12 mouse cellular contexts compared by ENCODE assay signal in the genomic region with DNA sequence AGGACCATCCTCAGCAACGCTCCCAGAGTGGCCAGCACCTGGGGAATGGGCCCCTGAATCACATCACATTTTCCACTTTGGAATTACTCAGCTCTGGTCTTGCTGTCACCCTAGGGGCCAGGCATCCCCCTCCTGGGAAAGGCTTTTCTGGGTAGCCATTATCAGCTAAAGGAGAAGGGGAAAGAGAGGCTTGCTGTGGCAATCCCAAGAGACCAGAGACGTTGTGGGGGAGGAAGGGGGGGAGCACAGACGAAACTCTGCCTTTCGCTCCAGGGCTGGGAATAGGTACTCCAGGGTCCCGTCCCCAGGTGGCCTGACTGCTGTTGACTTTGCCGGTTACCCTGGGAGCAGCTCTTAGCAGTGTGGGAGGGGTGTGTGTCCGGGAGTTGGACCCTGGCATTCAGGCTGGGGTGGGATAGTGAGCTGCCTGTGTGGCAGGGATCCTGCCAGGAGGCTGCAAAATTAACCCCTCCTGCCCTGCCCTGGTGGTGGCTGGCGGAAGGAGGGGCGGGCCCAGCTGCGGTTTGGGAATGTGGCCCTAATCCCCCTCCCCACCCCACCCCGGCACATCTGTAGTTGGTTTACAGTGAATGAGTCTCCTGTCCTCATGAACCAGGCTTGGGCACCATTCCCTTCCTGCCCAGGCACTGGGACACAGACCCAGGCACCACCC. TPM values are rescaled to one million over a fixed set of nuclear protein-coding genes. Genes with fewer than 3 reads are reported as not detected.
DNase-seq lines count a peak whose midpoint lies in the region; ATAC-seq and TF ChIP-seq lines count a peak whose summit lies in the region.
"Had no signal": no experiment of that assay in that cellular context is flagged by ENCODE, and none has a peak within 500 bp of the region (broad histone marks: within the 10 kb centered on the region; RNA-seq: fewer than 3 reads in every experiment).

No protein-coding gene starts in this region.

- TF ChIP-seq EP300 in ES-Bruce4 (IDR thresholded peaks at IDR 0.05; ENCODE audit: insufficient read depth, low read depth, low read length), result no peak

- 8% methylated on average over 11 of the region's 11 CpGs for WGBS in forebrain, embryonic 11.5 days
- 21% methylated on average over 11 of the region's 11 CpGs for WGBS in forebrain, postnatal 0 days
- 28% methylated on average over 11 of the region's 11 CpGs for WGBS in kidney, embryonic 14.5 days
- WGBS in limb, embryonic 11.5 days, result 3% methylated on average over 11 of the region's 11 CpGs

- peaks cover 27% of the 10 kb centered on the region for H3K27me3 ChIP-seq in forebrain, embryonic 11.5 days (ENCODE audit: control insufficient read depth, insufficient read depth, low read length)
- peaks cover 4% of the 10 kb centered on the region; the same call in 1 of the 2 replicates for H3K27me3 ChIP-seq in forebrain, postnatal 0 days (ENCODE audit: insufficient read depth, low read length)
- H3K27me3 ChIP-seq in kidney, embryonic 14.5 days (ENCODE audit: control insufficient read depth, insufficient read depth, low read length), result peaks cover 6% of the 10 kb centered on the region; the same call in 1 of the 2 replicates
- H3K27me3 ChIP-seq in ES-Bruce4 (ENCODE audit: control insufficient read depth, insufficient read depth, low read length, poor library complexity, severe bottlenecking), result no peaks in the 10 kb centered on the region
- no peaks in the 10 kb centered on the region for H3K27me3 ChIP-seq in limb, embryonic 11.5 days (ENCODE audit: control insufficient read depth, insufficient read depth, low read length)

- TF ChIP-seq CTCF in forebrain, postnatal 0 days (IDR thresholded peaks at IDR 0.05; ENCODE audit: low read depth), result no peak
- no peak for TF ChIP-seq CTCF in ES-Bruce4 (IDR thresholded peaks at IDR 0.05; ENCODE audit: low read depth, low read length)

- no peak for TF ChIP-seq POLR2A in ES-Bruce4 (IDR thresholded peaks at IDR 0.05; ENCODE audit: insufficient read depth, low read length)

- H3K9me3 ChIP-seq in forebrain, embryonic 11.5 days (ENCODE audit: control insufficient read depth, low read length), result no peaks in the 10 kb centered on the region
- H3K9me3 ChIP-seq in forebrain, postnatal 0 days (ENCODE audit: low read length), result no peaks in the 10 kb centered on the region
- H3K9me3 ChIP-seq in kidney, embryonic 14.5 days (ENCODE audit: control insufficient read depth, low read length), result no peaks in the 10 kb centered on the region
- H3K9me3 ChIP-seq in ES-Bruce4 (replicated peaks; ENCODE audit: control insufficient read depth, insufficient read depth, low read length, poor library complexity, severe bottlenecking), result no peaks in the 10 kb centered on the region
- H3K9me3 ChIP-seq in limb, embryonic 11.5 days (ENCODE audit: control insufficient read depth, low read length), result no peaks in the 10 kb centered on the region

- no peak for ATAC-seq in forebrain, embryonic 11.5 days (replicated peaks; ENCODE audit: low FRiP score)
- ATAC-seq in forebrain, postnatal 0 days, result no peak
- no peak for ATAC-seq in kidney, embryonic 14.5 days (ENCODE audit: low FRiP score, low TSS enrichment)
- ATAC-seq in limb, embryonic 11.5 days (ENCODE audit: insufficient number of reproducible peaks, low FRiP score, low TSS enrichment, low read depth), result peak; percentile 40

- H3K36me3 ChIP-seq in forebrain, embryonic 11.5 days (ENCODE audit: control insufficient read depth, insufficient read depth, low read length), result no peaks in the 10 kb centered on the region
- no peaks in the 10 kb centered on the region for H3K36me3 ChIP-seq in forebrain, postnatal 0 days (ENCODE audit: insufficient read depth)
- H3K36me3 ChIP-seq in kidney, embryonic 14.5 days (ENCODE audit: control insufficient read depth, insufficient read depth, low read length), result no peaks in the 10 kb centered on the region
- H3K36me3 ChIP-seq in ES-Bruce4 (ENCODE audit: control insufficient read depth, insufficient read depth, low read length, poor library complexity, severe bottlenecking), result no peaks in the 10 kb centered on the region
- H3K36me3 ChIP-seq in limb, embryonic 11.5 days (ENCODE audit: control insufficient read depth, insufficient read depth, low read length), result no peaks in the 10 kb centered on the region

- no peak overlapping the region for H3K27ac ChIP-seq in forebrain, embryonic 11.5 days (ENCODE audit: low read depth, low read length)
- H3K27ac ChIP-seq in forebrain, postnatal 0 days (ENCODE audit: low read depth, low read length), result no peak overlapping the region
- peak overlapping the region; percentile 49; the same call in 1 of the 2 replicates for H3K27ac ChIP-seq in kidney, embryonic 14.5 days (ENCODE audit: low read depth, low read length)
- peak overlapping the region; percentile 60 for H3K27ac ChIP-seq in ES-Bruce4 (ENCODE audit: insufficient read depth, low read length)
- H3K27ac ChIP-seq in limb, embryonic 11.5 days (replicated peaks; ENCODE audit: low read depth, low read length), result peak overlapping the region; percentile 93

- H3K4me1 ChIP-seq in forebrain, embryonic 11.5 days (replicated peaks; ENCODE audit: control insufficient read depth, insufficient read depth, low read length), result peaks cover 16% of the 10 kb centered on the region
- peaks cover 10% of the 10 kb centered on the region; the same call in 1 of the 2 replicates for H3K4me1 ChIP-seq in forebrain, postnatal 0 days (ENCODE audit: insufficient read depth)
- H3K4me1 ChIP-seq in kidney, embryonic 14.5 days (ENCODE audit: control insufficient read depth, insufficient read depth, low read length), result peaks cover 31% of the 10 kb centered on the region
- H3K4me1 ChIP-seq in ES-Bruce4 (ENCODE audit: control insufficient read depth, insufficient read depth, low read length), result peaks cover 6% of the 10 kb centered on the region
- peaks cover 48% of the 10 kb centered on the region for H3K4me1 ChIP-seq in limb, embryonic 11.5 days (ENCODE audit: control insufficient read depth, insufficient read depth, low read length)

- no peak overlapping the region for H3K9ac ChIP-seq in forebrain, embryonic 11.5 days (ENCODE audit: low read length)
- no peak overlapping the region for H3K9ac ChIP-seq in forebrain, postnatal 0 days
- peak overlapping the region; percentile 18; the same call in 1 of the 2 replicates for H3K9ac ChIP-seq in kidney, embryonic 14.5 days (ENCODE audit: low read depth, low read length)
- peak overlapping the region; percentile 38; the same call in 1 of the 2 replicates for H3K9ac ChIP-seq in ES-Bruce4 (ENCODE audit: low read depth, poor library complexity, severe bottlenecking)
- peak overlapping the region; percentile 55; the same call in 1 of the 2 replicates for H3K9ac ChIP-seq in limb, embryonic 11.5 days (ENCODE audit: low read length)

- no peak overlapping the region for H3K4me3 ChIP-seq in forebrain, embryonic 11.5 days (ENCODE audit: low read depth, low read length)
- no peak overlapping the region for H3K4me3 ChIP-seq in forebrain, postnatal 0 days (ENCODE audit: low read depth, low read length)
- H3K4me3 ChIP-seq in kidney, embryonic 14.5 days (ENCODE audit: low read length), result no peak overlapping the region
- peak overlapping the region; percentile 20 for H3K4me3 ChIP-seq in ES-Bruce4 (ENCODE audit: low read depth, low read length)
- H3K4me3 ChIP-seq in limb, embryonic 11.5 days (ENCODE audit: low read depth, low read length), result peak overlapping the region; percentile 14

- no peak for DNase-seq in forebrain, embryonic 11.5 days (ENCODE audit: low spot score)
- DNase-seq in forebrain, postnatal 0 days, result no peak
- no peak for DNase-seq in kidney, adult 8-10 months
- DNase-seq in limb, embryonic 11.5 days (ENCODE audit: low spot score), result peak; percentile 79
- DNase-seq in frontal cortex, adult 2 months (ENCODE audit: extremely low spot score in 1 of 2, low spot score in 1 of 2), result no peak
- DNase-seq in ovary, postnatal 10 days (ENCODE audit: low spot score), result no peak
- DNase-seq: adrenal gland, adult 8-10 months; layer of hippocampus, postnatal 36 days had no signal

- H3K4me2 ChIP-seq in forebrain, embryonic 11.5 days (ENCODE audit: low read depth, low read length, severe bottlenecking), result peak overlapping the region; percentile 5
- H3K4me2 ChIP-seq in forebrain, postnatal 0 days (ENCODE audit: low read depth), result no peak overlapping the region
- H3K4me2 ChIP-seq in kidney, embryonic 14.5 days (replicated peaks; ENCODE audit: low read depth, low read length), result peak overlapping the region; percentile 96
- H3K4me2 ChIP-seq in limb, embryonic 11.5 days (ENCODE audit: low read depth, severe bottlenecking), result peak overlapping the region; percentile 82

RNA-seq across cellular contexts. Expression of a gene that starts 1.4 kb away (rescaled TPM):
- 19.3 and 19.7 TPM in 2 replicates for polyA plus RNA-seq in forebrain, embryonic 11.5 days (2014; fragmentation: Nextera tagmentation; extraction: Ambion mirVana)
- total RNA-seq in forebrain, postnatal 0 days (2014; rRNA removed), result 6.5 and 12.3 TPM in 2 replicates
- polyA plus RNA-seq in forebrain, postnatal 0 days (2015; fragmentation: Nextera tagmentation; extraction: Ambion mirVana), result 4.5 and 4.6 TPM in 2 replicates
- 17.9 and 23.9 TPM in 2 replicates for polyA plus RNA-seq in kidney, embryonic 14.5 days (2014; fragmentation: Nextera tagmentation; extraction: Ambion mirVana)
- polyA plus RNA-seq in ES-Bruce4 (2011; ENCODE audit: insufficient read depth, insufficient read length, low read depth, missing spikeins), result 38.6 and 42.7 TPM in 2 replicates
- 118 and 119 TPM in 2 replicates for polyA plus RNA-seq in limb, embryonic 11.5 days (2014; fragmentation: Nextera tagmentation; extraction: Ambion mirVana)
- 10.5 and 11.2 TPM in 2 replicates for polyA plus RNA-seq in frontal cortex, adult 2 months (2012; rRNA removed)

RNA-seq across cellular contexts. Expression of a gene that starts 11.6 kb away (rescaled TPM):
- 0.21 and 0.48 TPM in 2 replicates for polyA plus RNA-seq in forebrain, embryonic 11.5 days (2014; fragmentation: Nextera tagmentation; extraction: Ambion mirVana)
- 0.15 TPM in 1 of 2 replicates, not detected in the other for total RNA-seq in forebrain, postnatal 0 days (2014; rRNA removed)
- polyA plus RNA-seq in forebrain, postnatal 0 days (2015; fragmentation: Nextera tagmentation; extraction: Ambion mirVana), result not detected in 2 replicates
- polyA plus RNA-seq in kidney, embryonic 14.5 days (2014; fragmentation: Nextera tagmentation; extraction: Ambion mirVana), result 0.37 and 0.84 TPM in 2 replicates
- 0.81 and 1.1 TPM in 2 replicates for polyA plus RNA-seq in ES-Bruce4 (2011; ENCODE audit: insufficient read depth, insufficient read length, low read depth, missing spikeins)
- 0.88 and 1.1 TPM in 2 replicates for polyA plus RNA-seq in limb, embryonic 11.5 days (2014; fragmentation: Nextera tagmentation; extraction: Ambion mirVana)
- polyA plus RNA-seq in frontal cortex, adult 2 months (2012; rRNA removed), result 0.08 and 0.15 TPM in 2 replicates
- total RNA-seq: common myeloid progenitor, adult 5-6 weeks; layer of hippocampus, postnatal 36 days had no signal
- polyA plus RNA-seq: CD4-positive, CD25-positive, alpha-beta regulatory T cell, adult 4 months had no signal

RNA-seq across cellular contexts. Expression of a gene that starts 20.5 kb away (rescaled TPM):
- 55.6 and 64.7 TPM in 2 replicates for polyA plus RNA-seq in forebrain, embryonic 11.5 days (2014; fragmentation: Nextera tagmentation; extraction: Ambion mirVana)
- total RNA-seq in forebrain, postnatal 0 days (2014; rRNA removed), result 33.2 and 39.3 TPM in 2 replicates
- 63.0 and 63.7 TPM in 2 replicates for polyA plus RNA-seq in forebrain, postnatal 0 days (2015; fragmentation: Nextera tagmentation; extraction: Ambion mirVana)
- polyA plus RNA-seq in kidney, embryonic 14.5 days (2014; fragmentation: Nextera tagmentation; extraction: Ambion mirVana), result 53.7 and 65.3 TPM in 2 replicates
- 23.2 and 28.0 TPM in 2 replicates for polyA plus RNA-seq in ES-Bruce4 (2011; ENCODE audit: insufficient read depth, insufficient read length, low read depth, missing spikeins)
- polyA plus RNA-seq in limb, embryonic 11.5 days (2014; fragmentation: Nextera tagmentation; extraction: Ambion mirVana), result 58.5 and 62.8 TPM in 2 replicates
- 46.2 and 48.9 TPM in 2 replicates for polyA plus RNA-seq in frontal cortex, adult 2 months (2012; rRNA removed)

RNA-seq across cellular contexts. Expression of a gene that starts 27.0 kb away (rescaled TPM):
- 0.76 and 1.1 TPM in 2 replicates for polyA plus RNA-seq in forebrain, embryonic 11.5 days (2014; fragmentation: Nextera tagmentation; extraction: Ambion mirVana)
- 0.31 and 2.4 TPM in 2 replicates for total RNA-seq in forebrain, postnatal 0 days (2014; rRNA removed)
- polyA plus RNA-seq in forebrain, postnatal 0 days (2015; fragmentation: Nextera tagmentation; extraction: Ambion mirVana), result 0.50 and 0.75 TPM in 2 replicates
- polyA plus RNA-seq in kidney, embryonic 14.5 days (2014; fragmentation: Nextera tagmentation; extraction: Ambion mirVana), result 1.1 and 1.7 TPM in 2 replicates
- polyA plus RNA-seq in ES-Bruce4 (2011; ENCODE audit: insufficient read depth, insufficient read length, low read depth, missing spikeins), result 3.1 and 9.7 TPM in 2 replicates
- polyA plus RNA-seq in limb, embryonic 11.5 days (2014; fragmentation: Nextera tagmentation; extraction: Ambion mirVana), result 0.57 and 0.71 TPM in 2 replicates
- polyA plus RNA-seq in frontal cortex, adult 2 months (2012; rRNA removed), result 0.74 and 0.84 TPM in 2 replicates

RNA-seq across cellular contexts. Expression of a gene that starts 37.3 kb away (rescaled TPM):
- polyA plus RNA-seq in forebrain, embryonic 11.5 days (2014; fragmentation: Nextera tagmentation; extraction: Ambion mirVana), result 58.3 and 60.3 TPM in 2 replicates
- 2.7 and 9.6 TPM in 2 replicates for total RNA-seq in forebrain, postnatal 0 days (2014; rRNA removed)
- 1.5 and 2.3 TPM in 2 replicates for polyA plus RNA-seq in forebrain, postnatal 0 days (2015; fragmentation: Nextera tagmentation; extraction: Ambion mirVana)
- 33.6 and 35.2 TPM in 2 replicates for polyA plus RNA-seq in kidney, embryonic 14.5 days (2014; fragmentation: Nextera tagmentation; extraction: Ambion mirVana)
- polyA plus RNA-seq in ES-Bruce4 (2011; ENCODE audit: insufficient read depth, insufficient read length, low read depth, missing spikeins), result 68.7 and 71.7 TPM in 2 replicates
- 43.3 and 46.9 TPM in 2 replicates for polyA plus RNA-seq in limb, embryonic 11.5 days (2014; fragmentation: Nextera tagmentation; extraction: Ambion mirVana)
- 1.6 TPM in 2 replicates for polyA plus RNA-seq in frontal cortex, adult 2 months (2012; rRNA removed)

Comparison
In these comparisons a context has a peak if more than half of its experiments do, and no peak if none do; other contexts are left out.
1. H3K27ac ChIP-seq: peak in kidney, embryonic 14.5 days (single experiment), ES-Bruce4 (single experiment) and limb, embryonic 11.5 days (single experiment); none in forebrain, embryonic 11.5 days (single experiment) and forebrain, postnatal 0 days (single experiment).
2. H3K4me3 ChIP-seq: peak in ES-Bruce4 (single experiment) and limb, embryonic 11.5 days (single experiment); none in forebrain, embryonic 11.5 days (single experiment), forebrain, postnatal 0 days (single experiment) and kidney, embryonic 14.5 days (single experiment).
3. H3K9ac ChIP-seq: peak in kidney, embryonic 14.5 days (single experiment), ES-Bruce4 (single experiment) and limb, embryonic 11.5 days (single experiment); none in forebrain, embryonic 11.5 days (single experiment) and forebrain, postnatal 0 days (single experiment).